Mouse (Mus musculus) G1E (cell line): ENCODE results near the gene Snrk.

Experiments
- CTCF ChIP-seq: IDR thresholded peaks from 2 replicates; pipeline ENCODE4 v1.5.1; 2012; ENCODE audit warnings: low read depth, low read length, inconsistent platforms, mixed read lengths
- GATA1 ChIP-seq: IDR thresholded peaks from 2 replicates; pipeline ENCODE4 v1.6.1; 2012; ENCODE audit warnings: borderline replicate concordance, low read length, inconsistent platforms, mixed read lengths
- GATA2 ChIP-seq: IDR thresholded peaks from 2 replicates; pipeline ENCODE4 v1.6.1; 2012; ENCODE audit warnings: low read depth, low read length, inconsistent platforms, borderline replicate concordance
- POLR2AphosphoS5 ChIP-seq: IDR thresholded peaks from 2 replicates; pipeline ENCODE4 v1.6.1; 2012; ENCODE audit warnings: low read depth, low read length, inconsistent platforms; ENCODE audit not compliant: insufficient replicate concordance
- TAL1 ChIP-seq: conservative IDR thresholded peaks from 2 replicates; pipeline ENCODE4 v1.6.1; 2012; ENCODE audit warnings: low read depth, low read length, inconsistent platforms, mixed read lengths

DNA sequence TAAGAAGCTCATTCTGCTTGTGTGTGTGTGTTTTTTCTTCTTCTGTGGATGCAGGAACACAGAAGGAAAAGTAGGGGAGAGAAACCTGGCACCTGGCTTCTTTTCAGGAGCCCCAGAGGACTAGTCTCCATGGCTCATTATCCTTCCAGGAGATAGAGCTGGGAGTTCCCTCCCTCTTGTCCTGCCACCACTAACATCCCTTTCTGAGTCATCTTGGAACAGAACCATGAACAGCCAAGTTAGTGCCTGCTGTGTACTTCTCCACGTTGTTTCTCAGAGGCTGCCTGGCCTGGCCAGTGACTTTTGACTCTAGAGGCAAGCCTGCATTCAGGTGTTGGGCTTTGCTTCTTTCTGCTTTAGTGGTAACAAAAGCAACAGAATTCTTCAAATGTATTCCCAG lies 707 bp upstream of the Snrk start:
- TF ChIP-seq CTCF (no peak), POLR2AphosphoS5 (no peak), GATA1 (no peak), TAL1 (no peak), GATA2 (no peak)
